Mouse (Mus musculus): ENCODE data around the gene Arhgef33. TPM values are rescaled to one million over a fixed set of nuclear protein-coding genes. Genes with fewer than 3 reads are reported as not detected.
"Not testable (repeated sequence)": the region's sequence is repeated elsewhere in the genome, so short reads cannot be mapped to it uniquely, and the experiment has no call there.

Arhgef33 gene
- 1 to 10 TPM; 3.1 to 3.9 TPM for total RNA-seq (2021)

DNA sequence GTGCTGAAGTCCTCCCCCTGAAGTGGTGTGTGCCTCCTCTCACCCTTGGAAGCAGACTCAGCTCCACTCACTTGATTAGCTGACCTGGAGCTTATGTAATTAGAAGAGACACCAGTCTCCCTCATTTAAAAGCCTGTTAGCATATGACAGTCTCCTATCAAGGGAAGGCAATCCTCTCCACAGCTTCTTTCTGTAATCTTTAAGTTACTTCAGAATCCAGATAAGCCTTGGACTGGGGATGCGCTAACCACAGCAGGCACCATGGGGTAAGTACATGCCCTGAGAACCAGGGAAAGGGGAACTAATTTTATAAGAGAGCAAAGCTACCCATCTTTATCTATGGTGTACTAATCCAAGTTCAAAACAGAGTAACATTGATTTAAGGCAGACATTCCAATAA is at the start of gene Arhgef33:
Gene Arhgef33, plus strand, starts transcription at position 157 of the 400 bp plus-strand sequence.
- intact Hi-C loops (cut with DNase I) = no loop called here
- no peak for DNase-seq (ENCODE audit: extremely low spot score in 1 of 2, low spot score in 2 of 2)

DNA sequence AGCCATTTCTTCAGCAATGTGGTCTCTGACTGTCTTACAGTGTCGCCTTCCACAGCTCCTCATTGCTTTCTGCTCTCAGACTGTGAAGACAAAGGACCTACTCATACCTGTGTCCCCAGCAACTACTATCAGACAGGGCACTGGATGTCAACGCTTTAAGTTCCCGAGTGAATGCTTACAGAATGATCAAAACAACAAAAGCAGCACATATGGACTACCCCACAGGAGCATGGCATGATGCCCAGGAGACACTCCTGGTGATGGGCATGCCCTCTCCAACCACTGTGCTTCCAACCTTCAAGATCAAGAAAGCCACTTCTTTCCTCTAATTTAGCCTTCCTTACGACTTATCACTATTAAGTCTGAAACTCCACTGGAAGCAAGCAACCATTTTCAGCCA is 40.1 kb upstream of the Arhgef33 start:
- intact Hi-C loops (cut with DNase I) = loop anchor here (10.0 kb wide), 1 partner anchor 1342 kb away; no protein-coding TSS in a partner anchor
- DNase-seq (ENCODE audit: extremely low spot score in 1 of 2, low spot score in 2 of 2) = no peak

DNA sequence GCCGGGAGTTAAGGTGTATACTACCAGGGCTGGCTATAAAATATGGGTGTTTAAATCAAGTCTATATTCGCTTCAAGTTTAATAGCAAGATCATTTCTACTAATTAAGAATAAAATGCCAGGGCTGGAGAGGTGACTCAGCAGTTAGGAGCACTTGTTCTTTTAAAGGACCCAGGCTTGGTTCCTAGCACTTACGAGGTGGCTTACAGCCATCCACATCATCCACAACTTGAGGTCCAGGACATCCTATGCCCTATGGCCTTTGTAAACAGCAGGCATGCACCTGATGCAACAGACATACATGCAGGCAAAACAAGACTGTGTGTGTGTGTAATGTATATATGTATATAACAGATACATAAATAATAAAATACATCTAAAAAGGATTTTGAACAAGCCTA is 39.1 kb upstream of the Arhgef33 start:
- intact Hi-C loops (cut with DNase I) = loop anchor here (10.0 kb wide), 1 partner anchor 1343 kb away; no protein-coding TSS in a partner anchor
- DNase-seq (ENCODE audit: extremely low spot score in 1 of 2, low spot score in 2 of 2) = no peak

DNA sequence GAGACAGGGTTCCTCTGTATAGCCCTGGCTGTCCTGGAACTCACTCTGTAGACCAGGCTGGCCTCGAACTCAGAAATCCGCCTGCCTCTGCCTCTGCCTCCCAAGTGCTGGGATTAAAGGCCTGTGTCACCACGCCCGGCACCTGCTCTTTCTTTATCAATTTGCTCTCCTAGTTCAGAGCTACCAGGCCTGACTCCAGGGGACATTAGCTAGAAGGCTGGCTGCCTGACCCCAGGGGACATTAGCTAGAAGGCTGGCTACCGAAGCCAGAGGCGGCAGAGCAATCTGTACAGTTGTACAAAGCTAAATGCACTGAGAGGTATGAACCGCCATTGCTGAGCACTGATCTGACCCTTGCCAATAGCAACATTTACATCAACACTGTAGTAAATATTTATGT is 36.6 kb upstream of the Arhgef33 start:
- DNase-seq (ENCODE audit: extremely low spot score in 1 of 2, low spot score in 2 of 2) = not testable (repeated sequence)
- intact Hi-C loops (cut with DNase I) = loop anchor here (10.0 kb wide), 1 partner anchor 144 kb away; no protein-coding TSS in a partner anchor

DNA sequence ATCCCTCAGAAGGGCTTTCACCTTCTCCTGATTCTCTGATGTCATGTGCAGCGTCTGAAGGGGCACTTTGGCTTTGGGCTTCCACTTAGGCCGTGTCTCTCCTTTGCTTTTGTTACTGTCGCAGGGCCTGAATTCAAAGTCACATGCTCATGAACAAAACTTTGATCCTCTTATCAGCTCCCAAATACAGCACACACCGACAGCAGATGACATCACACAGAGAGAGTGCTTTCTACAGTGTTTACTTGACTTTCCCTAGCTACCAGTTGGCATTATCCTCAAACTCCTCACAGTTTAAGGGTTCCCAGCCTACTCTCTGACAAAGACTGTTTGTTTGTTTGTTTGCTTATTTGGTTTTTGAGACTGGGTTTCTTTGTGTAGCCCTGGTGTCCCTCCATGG is 29.0 kb upstream of the Arhgef33 start:
- no peak for DNase-seq (ENCODE audit: extremely low spot score in 1 of 2, low spot score in 2 of 2)
- intact Hi-C loops (cut with DNase I) = loop anchor here (10.0 kb wide), 1 partner anchor 137 kb away; no protein-coding TSS in a partner anchor

DNA sequence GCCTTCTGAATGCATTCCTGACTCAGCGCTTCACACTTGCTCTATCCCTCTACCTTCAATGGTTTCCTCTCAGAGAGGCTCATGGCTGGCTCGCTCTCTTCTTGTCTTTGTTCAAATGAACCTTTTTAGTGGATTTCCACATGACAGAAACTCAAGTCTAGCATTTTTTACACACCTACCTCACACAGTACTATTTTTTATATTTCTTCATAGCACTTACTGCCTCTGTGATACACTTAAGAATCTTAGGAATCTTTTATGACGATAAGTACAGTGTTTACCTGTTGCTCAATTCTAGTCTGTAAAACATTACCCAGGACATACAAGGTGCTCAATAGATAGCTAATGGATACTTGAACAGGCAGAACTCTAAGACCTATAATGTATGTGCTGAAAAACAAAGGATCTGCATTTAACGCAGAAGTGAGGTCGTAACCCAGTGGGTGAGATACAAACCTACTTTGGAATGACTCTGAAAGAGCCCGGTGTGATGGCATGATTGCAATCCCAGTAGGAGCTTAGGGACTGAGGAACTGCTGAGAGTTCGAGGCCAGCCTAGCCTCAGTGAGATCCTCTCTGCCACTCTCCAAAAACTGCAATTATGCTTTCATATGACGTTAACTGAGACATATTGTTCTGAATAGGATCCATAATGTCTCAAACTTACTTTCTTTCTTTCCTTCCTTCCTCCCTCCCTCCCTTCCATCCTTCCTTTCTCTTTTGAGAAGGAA is 27.7 kb upstream of the Arhgef33 start:
- DNase-seq (ENCODE audit: extremely low spot score in 1 of 2, low spot score in 2 of 2) = no peak
- intact Hi-C loops (cut with DNase I) = loop anchor here (10.0 kb wide), 1 partner anchor 135 kb away; no protein-coding TSS in a partner anchor

DNA sequence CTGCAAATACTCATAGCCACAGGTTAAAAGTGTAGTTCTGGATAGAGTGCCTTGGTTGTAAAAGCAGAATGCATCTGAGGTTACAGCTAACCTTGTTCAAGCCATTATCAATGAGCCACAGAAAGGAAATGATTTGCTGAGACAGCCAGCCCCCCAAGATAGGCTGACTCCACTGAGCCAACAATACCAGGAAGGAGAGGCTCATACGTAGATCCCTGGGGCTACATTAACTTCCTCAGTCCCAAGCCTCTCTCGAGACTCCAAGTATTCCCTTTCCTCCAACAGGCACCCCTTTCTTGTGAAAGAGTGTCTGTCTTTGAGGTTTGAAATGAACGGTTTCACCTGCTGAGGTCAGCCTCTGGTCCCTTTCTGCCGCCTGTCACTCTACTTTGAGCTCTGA is 22.8 kb upstream of the Arhgef33 start:
- intact Hi-C loops (cut with DNase I) = no loop called here
- no peak for DNase-seq (ENCODE audit: extremely low spot score in 1 of 2, low spot score in 2 of 2)

DNA sequence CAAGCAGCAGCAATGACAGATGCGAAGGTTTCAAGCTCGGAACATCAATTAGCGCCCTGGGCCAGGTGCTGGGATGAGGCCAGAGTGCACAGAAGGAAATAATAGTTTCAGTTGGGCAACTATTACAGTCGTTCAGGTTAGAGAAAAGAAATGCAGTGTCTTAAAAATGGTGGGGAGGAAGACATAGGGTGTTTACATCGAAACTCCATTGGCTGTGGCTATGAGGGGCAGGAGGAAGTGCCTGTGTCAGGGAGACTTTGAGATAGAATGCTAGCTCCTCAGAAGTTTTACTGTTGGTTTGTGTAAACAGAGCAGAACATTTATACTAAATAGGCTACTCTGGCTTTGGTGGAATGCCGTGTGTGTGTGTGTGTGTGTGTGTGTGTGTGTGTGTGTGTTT is 19.2 kb upstream of the Arhgef33 start:
- no peak for DNase-seq (ENCODE audit: extremely low spot score in 1 of 2, low spot score in 2 of 2)
- intact Hi-C loops (cut with DNase I) = no loop called here

DNA sequence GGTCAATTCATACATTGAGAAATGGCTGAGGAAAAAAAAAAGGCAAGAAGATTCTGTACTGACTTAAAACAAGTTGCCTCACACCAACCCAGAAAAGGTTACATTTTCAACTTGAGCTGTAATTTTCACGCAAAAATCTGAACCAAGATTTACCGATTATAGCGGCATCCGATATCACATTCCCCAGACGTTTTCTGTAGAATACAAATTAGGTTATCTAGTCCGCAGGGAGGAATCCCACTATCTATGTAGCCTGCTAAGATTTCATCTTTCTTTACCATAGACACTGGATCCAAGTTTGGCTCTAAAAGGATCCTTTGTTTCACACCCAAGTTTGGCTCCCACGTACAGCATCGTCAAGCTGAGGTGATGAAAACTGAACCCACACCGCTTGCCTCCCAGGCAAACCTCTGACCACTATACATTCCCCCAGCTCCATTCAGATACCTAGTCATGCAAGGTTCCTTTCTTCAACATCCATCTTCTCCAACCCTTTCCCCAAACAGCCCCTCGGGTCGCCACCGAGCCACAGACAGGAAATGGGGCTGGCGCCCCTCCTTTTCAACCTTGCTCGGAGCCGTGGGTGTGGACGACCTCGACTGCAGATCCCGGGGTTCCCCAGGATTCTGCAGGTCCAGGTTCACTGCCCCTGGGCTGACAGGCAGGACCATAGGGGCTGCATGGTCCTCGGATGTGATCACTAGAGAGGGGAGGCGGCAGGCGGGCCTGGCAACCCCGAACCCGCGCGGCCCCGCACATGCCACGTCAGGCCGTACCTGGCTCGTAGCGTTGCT is 17.7 kb upstream of the Arhgef33 start:
- no peak for DNase-seq (ENCODE audit: extremely low spot score in 1 of 2, low spot score in 2 of 2)
- intact Hi-C loops (cut with DNase I) = loop anchor here (5.0 kb wide), 2 partner anchors 38 to 273 kb away; no protein-coding TSS in a partner anchor

DNA sequence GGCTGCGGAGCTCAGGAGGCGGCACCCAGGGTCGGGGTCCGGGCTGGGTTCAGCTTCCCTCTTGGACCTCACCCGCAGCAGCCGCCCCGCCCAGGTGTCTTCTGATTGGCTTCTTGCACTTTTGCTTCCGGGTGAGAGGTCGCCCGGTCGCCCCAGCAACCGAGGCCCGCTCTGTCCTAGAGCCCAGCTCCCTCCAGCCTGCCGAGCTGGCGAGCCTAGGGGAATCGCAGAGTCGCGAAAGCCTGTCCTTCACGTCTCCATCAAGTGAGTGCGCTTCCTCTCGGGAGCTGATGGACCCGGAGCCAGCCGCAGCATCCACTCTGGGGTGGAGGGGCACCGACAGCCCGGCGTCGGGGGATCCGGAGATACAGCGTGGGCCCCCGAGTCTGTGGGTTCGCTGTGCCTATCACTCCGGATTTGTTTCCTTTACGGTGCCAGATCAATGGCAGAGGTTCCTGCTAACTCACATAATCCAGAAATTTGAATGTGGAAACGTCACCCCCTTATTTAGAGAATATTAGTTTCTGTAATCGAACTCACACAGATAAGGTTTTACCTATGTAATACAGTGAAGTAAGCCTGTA is 17.0 kb upstream of the Arhgef33 start, which contains the start of the genes Morn2 and Dhx57:
Gene Morn2, plus strand, starts transcription at position 130 of the 584 bp plus-strand sequence.
Gene Dhx57, minus strand, starts transcription at position 403 of the 584 bp plus-strand sequence.
- intact Hi-C loops (cut with DNase I) = loop anchor here (5.0 kb wide), 2 partner anchors 37 to 272 kb away; no protein-coding TSS in a partner anchor

DNA sequence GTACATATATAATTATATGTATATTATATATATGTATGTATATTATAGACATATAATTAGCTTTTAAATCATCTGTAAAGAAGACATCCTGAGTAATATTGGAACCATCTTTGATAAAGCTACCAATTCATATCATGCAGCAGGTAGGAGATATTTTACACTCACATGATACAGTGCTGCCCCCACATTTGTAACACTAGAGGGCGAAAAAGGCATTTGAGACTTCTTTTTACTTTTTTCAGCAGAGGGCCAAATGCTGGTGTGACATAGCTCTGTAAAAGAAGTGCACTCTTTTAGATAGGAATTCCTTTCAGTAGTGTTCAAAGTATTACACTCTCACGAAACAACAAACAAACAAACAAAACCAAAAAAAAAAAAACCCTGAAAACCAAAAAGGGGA is 16.1 kb upstream of the Arhgef33 start:
- peak; percentile 40 to 66 for DNase-seq (ENCODE audit: extremely low spot score in 1 of 2, low spot score in 2 of 2)
- intact Hi-C loops (cut with DNase I) = loop anchor here (5.0 kb wide), 2 partner anchors 36 to 271 kb away; no protein-coding TSS in a partner anchor

More for the DNA sequence above, 17.0 kb upstream of the Arhgef33 start, which contains the start of the genes Morn2 and Dhx57:
- DNase-seq (ENCODE audit: extremely low spot score in 1 of 2, low spot score in 2 of 2) = peak; percentile 97 to 99

DNA sequence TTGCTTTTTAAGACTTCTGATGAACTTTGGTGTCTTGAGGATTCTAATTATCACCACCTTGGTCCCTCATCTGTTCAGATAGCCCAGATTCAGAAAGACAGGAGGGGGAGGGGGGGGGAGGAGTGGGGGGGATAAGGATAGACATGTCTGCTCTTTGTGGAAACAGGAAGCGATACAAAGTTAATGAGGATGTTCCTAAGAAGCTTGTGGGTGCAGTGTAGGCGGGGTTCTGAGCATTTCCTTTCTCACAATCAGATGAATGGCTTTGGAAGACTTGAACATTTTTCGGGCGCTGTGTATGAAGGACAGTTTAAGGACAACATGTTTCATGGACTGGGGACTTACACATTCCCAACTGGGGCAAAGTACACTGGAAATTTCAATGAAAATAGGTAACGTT is 11.9 kb upstream of the Arhgef33 start:
- intact Hi-C loops (cut with DNase I) = no loop called here
- no peak for DNase-seq (ENCODE audit: extremely low spot score in 1 of 2, low spot score in 2 of 2)

DNA sequence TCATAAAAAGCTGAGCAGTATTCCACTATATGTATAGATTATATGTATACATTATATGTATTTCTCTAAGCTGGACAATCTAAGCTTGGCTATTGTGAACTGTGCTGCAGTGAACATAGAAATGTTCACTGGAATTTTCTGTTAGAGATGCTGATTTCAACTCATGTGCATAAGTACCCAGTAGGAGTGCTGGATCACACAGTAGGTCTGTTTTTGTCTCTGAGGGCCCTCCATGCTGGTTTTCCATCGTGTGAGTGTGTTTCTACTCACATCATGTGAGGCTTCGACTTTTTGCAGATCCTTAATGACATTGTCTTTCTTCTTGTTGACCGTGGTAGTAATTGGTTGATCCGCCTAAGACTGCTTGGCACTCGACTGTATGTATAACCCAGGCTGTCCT is 8.4 kb upstream of the Arhgef33 start:
- no peak for DNase-seq (ENCODE audit: extremely low spot score in 1 of 2, low spot score in 2 of 2)
- intact Hi-C loops (cut with DNase I) = no loop called here

DNA sequence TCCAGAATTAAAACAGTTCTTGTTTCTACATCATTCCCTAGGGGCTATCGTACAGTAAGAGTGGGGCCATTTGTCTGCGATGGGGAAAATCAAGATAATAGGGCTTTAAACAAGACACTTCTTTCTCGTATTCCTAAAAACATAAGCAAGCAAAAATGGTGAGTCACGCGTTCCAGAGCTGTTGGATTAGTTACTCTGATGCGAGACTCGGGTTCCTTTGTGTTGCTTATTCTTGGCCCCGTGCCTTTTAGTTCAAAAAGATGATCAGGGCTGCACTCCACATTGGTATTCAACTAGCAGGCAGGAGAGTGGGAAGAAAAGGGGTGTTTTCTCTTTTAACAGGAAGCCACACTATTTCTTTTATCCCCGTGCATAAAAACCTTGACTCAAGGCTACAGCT is 4.6 kb downstream of the Arhgef33 start:
- intact Hi-C loops (cut with DNase I) = no loop called here

DNA sequence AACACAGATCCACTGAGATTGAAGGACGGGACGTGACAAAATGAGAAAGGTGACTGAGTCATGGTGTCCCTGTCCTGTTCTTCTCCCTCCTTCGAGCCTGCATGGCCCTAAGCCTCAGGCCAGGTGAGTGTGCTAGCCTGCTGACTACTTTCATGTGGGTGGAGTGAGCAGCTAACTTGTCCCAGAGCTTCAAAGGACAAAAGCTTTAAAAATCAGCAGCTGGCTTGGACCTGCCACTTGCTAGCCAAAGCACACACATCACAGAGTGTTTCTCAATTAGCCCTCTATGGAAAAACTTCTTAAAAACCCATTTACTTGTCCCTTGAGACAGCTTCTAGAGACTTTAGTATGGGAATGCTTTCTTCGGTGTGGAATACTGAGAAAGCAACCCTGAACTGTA is 5.2 kb downstream of the Arhgef33 start:
- intact Hi-C loops (cut with DNase I) = no loop called here
- no peak for DNase-seq (ENCODE audit: extremely low spot score in 1 of 2, low spot score in 2 of 2)

More for the DNA sequence above, 4.6 kb downstream of the Arhgef33 start:
- no peak for DNase-seq (ENCODE audit: extremely low spot score in 1 of 2, low spot score in 2 of 2)

DNA sequence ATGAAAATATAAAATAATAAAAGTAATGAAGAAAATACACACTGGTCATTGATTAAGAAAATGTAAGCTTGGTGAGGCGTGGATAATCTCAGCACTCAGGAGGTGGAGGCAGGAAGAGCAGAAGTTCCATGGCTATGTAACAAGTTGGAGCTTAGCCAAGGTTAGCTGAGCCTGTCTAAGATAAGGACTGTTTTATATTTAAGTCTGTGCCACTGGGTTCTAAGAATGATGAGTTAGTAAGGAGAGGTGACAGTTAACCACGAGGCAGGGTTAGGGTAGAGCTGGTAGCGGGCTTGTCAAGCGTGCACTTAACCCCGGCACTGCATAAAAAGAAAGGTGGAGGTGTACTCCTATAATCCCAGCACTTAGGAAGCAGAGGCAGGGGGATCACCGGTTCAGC is 15.0 kb downstream of the Arhgef33 start:
- DNase-seq (ENCODE audit: extremely low spot score in 1 of 2, low spot score in 2 of 2) = no peak
- intact Hi-C loops (cut with DNase I) = no loop called here

DNA sequence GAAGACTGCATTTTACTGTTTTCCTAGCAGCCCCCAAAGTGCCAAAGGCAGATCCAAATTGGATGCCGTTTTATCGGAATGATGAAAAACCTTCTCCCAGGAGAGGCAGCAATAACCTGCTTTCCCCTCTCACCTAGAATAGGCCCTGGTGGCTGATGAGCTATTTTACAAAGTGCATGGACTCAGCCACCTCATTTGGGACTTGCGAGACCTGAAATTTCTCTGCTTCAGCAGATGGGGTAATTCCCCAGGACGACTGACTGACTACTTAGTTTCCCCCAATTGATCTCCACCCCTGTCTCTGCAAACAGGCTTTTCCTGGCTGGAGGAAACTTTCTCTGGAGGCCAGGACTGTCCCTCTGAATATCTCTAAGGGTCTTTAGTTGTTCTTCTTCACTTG is 15.8 kb downstream of the Arhgef33 start:
- intact Hi-C loops (cut with DNase I) = no loop called here
- no peak for DNase-seq (ENCODE audit: extremely low spot score in 1 of 2, low spot score in 2 of 2)

DNA sequence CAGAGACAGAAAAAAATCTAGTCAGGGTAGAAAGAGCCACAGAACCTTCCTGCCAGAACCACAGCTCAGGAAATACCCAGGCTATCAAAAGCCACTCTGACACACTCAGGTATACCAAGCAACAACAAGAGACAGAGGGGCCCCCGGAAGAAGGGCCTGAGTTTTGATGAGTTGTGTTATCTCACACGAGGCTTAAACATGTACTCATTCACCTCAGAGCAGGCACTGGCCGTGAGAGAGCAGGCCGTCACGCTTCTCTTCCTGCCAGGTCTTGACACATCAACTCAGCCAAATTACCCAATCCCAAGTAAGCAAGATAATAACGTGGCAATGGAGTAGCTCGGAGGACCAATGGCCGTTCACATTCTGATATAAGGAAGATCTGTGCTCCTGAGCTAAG is 16.5 kb downstream of the Arhgef33 start:
- intact Hi-C loops (cut with DNase I) = no loop called here
- no peak for DNase-seq (ENCODE audit: extremely low spot score in 1 of 2, low spot score in 2 of 2)

DNA sequence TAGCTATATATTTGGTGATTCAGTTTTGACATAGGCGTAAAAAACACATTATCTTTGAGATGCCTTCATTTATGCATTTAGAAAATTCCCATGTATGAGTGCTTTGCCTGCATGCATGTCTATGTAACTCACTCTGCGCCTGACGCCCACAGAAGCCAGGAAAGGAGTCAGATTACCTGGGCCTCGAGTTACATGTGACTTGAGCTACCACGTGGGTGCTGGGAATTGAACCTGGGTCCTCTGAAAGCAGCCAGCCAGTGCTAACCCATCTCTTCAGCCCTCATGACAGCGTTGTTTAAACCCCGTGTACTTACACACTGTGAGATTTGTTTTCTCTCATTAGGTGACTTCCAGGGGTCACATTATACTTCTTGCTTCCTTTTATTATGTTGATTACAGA is 17.3 kb downstream of the Arhgef33 start:
- no peak for DNase-seq (ENCODE audit: extremely low spot score in 1 of 2, low spot score in 2 of 2)
- intact Hi-C loops (cut with DNase I) = no loop called here
